Mouse (Mus musculus): ENCODE measurements around the gene Rnf169. TPM values are rescaled to one million over a fixed set of nuclear protein-coding genes. Genes with fewer than 3 reads are reported as not detected.
A peak's percentile ranks its signal among the peaks of the same experiment; 100 is the strongest.

Rnf169 gene
- polyA plus RNA-seq, 1 experiment from 2014 or later, result 4.3 TPM

DNA sequence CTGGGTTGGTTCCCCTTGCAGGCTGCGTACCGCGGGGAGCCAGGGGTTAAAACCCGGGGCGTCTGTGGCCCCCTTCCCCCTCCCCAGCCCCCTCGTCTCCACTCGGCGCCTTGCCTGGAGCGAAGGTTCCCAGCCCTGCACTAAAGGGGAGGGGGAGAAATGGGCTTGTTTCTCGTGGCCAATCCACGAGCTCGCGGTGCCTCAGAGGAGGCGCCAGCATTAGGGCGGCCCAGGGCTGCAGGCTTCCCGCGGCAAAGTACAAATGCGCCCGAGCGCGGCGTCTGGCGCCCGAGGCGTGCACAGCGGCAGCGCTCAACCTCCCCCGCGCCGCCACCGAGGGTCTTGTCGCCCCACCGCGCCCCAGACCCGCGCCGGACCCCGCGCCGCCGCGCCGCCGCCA lies 25.5 kb upstream of the Rnf169 start, which contains the start of gene Chrdl2:
Gene Chrdl2, plus strand, starts transcription at position 383 of the 400 bp plus-strand sequence.
- peak; percentile 54 for ATAC-seq (ENCODE audit: insufficient number of reproducible peaks, low FRiP score)
- no peak within 1 kb of the TSS for H3K27ac ChIP-seq (ENCODE audit: poor library complexity, severe bottlenecking)
- peaks cover 12% of the 10 kb centered on the region for H3K4me1 ChIP-seq (replicated peaks)
- H3K9me3 ChIP-seq (replicated peaks), result no peaks in the 10 kb centered on the region
- H3K4me2 ChIP-seq, result peak within 1 kb of the TSS; percentile 97
- no peaks in the 10 kb centered on the region for H3K36me3 ChIP-seq
- H3K4me3 ChIP-seq, result peak within 1 kb of the TSS; percentile 56
- peak within 1 kb of the TSS; percentile 57 for H3K9ac ChIP-seq
- under 1% methylated on average over 41 of the region's 44 CpGs for WGBS
- H3K27me3 ChIP-seq (replicated peaks), result peaks cover 77% of the 10 kb centered on the region

DNA sequence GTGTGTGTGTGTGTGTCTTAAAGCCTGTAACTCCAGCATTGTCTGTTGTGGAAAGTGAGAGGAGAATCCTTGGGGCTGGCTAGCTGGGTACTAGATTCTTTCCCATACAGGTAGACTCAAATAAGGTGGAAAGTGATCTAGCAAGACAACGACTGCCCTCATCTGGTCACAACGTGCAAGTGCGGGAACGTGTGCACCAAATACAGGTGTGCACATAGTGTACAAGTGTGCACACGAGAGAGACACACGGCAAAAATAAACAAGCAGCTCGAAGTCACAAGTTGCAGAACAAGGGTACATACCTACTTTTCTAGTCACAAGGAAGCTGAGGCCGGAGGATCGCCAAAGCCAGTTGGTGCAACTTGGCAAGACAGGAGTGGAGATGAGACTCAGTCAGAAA lies 23.5 kb upstream of the Rnf169 start:
- Histone ChIP-seq H3K4me1 (replicated peaks) (peaks cover 12% of the 10 kb centered on the region), H3K27ac (ENCODE audit: poor library complexity, severe bottlenecking) (no peak overlapping the region), H3K36me3 (no peaks in the 10 kb centered on the region), H3K4me2 (no peak overlapping the region), H3K9ac (no peak overlapping the region), H3K27me3 (replicated peaks) (peaks cover 68% of the 10 kb centered on the region), H3K4me3 (no peak overlapping the region), H3K9me3 (replicated peaks) (no peaks in the 10 kb centered on the region)
- ATAC-seq (ENCODE audit: insufficient number of reproducible peaks, low FRiP score), result no peak
- WGBS, result 47% methylated on average over 9 of the region's 9 CpGs

DNA sequence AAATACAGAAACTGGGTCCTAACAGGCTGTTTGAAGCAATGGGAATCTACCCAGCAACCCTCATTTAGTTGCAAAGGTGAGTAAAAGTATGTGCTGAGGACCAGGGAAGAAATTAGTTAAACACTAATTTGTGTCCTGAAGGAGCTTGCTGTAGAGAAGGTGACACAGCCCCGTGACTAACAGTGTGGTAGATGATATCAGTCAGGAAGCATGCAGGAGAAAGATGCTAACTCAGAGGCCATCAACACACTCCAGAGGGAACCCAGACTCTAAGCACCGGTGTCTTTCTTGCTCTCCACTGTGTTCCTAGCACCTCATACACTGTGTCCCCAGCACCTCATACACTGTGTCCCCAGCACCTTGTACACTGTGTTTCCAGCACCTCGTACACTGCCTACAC lies 18.4 kb upstream of the Rnf169 start:
- Histone ChIP-seq H3K4me3 (no peak overlapping the region), H3K27ac (ENCODE audit: poor library complexity, severe bottlenecking) (no peak overlapping the region), H3K36me3 (no peaks in the 10 kb centered on the region), H3K9me3 (replicated peaks) (no peaks in the 10 kb centered on the region), H3K9ac (no peak overlapping the region), H3K4me1 (replicated peaks) (no peaks in the 10 kb centered on the region), H3K4me2 (no peak overlapping the region), H3K27me3 (replicated peaks) (peaks cover 17% of the 10 kb centered on the region)
- WGBS, result 64% methylated on average over 3 of the region's 3 CpGs
- no peak for ATAC-seq (ENCODE audit: insufficient number of reproducible peaks, low FRiP score)

GRCm38 (mm10) chr7:99995186-99995585 lies 14.9 kb upstream of the Rnf169 start:
- no peak overlapping the region for H3K4me2 ChIP-seq
- H3K4me1 ChIP-seq (replicated peaks), result no peaks in the 10 kb centered on the region
- H3K4me3 ChIP-seq, result no peak overlapping the region
- H3K36me3 ChIP-seq, result no peaks in the 10 kb centered on the region
- no peaks in the 10 kb centered on the region for H3K27me3 ChIP-seq (replicated peaks)
- no peaks in the 10 kb centered on the region for H3K9me3 ChIP-seq (replicated peaks)
- WGBS, result 58% methylated on average over 7 of the region's 7 CpGs
- ATAC-seq (ENCODE audit: insufficient number of reproducible peaks, low FRiP score), result no peak
- H3K27ac ChIP-seq (ENCODE audit: poor library complexity, severe bottlenecking), result no peak overlapping the region
- H3K9ac ChIP-seq, result no peak overlapping the region

DNA sequence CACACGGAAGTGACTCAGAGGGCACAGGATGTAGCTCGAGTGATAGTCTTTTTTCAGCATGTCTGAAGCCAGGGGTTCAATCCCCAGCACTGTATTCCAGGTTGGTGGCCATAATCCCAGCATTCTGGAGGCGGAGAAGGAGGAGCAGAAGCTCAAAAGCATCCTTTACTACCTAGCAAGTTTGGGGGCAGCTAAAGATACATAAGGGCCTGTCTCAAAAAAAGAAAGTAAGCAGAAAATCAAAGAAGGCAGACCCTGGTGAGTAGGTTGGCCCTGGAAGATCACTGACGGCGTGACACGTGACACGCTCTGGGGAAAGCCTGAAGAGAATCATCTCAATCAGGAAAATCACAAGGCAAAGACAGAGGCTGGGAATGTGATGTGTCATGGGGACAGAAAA lies 12.9 kb upstream of the Rnf169 start:
- no peak overlapping the region for H3K4me2 ChIP-seq
- H3K27ac ChIP-seq (ENCODE audit: poor library complexity, severe bottlenecking), result no peak overlapping the region
- H3K9ac ChIP-seq, result no peak overlapping the region
- no peak overlapping the region for H3K4me3 ChIP-seq
- H3K9me3 ChIP-seq (replicated peaks), result no peaks in the 10 kb centered on the region
- ATAC-seq (ENCODE audit: insufficient number of reproducible peaks, low FRiP score), result no peak
- WGBS, result 81% methylated on average over 7 of the region's 7 CpGs
- H3K27me3 ChIP-seq (replicated peaks), result no peaks in the 10 kb centered on the region
- H3K4me1 ChIP-seq (replicated peaks), result 0 out of 2 replicates have a peak, but pooled peaks cover 2% of the 10 kb centered on the region
- no peaks in the 10 kb centered on the region for H3K36me3 ChIP-seq

DNA sequence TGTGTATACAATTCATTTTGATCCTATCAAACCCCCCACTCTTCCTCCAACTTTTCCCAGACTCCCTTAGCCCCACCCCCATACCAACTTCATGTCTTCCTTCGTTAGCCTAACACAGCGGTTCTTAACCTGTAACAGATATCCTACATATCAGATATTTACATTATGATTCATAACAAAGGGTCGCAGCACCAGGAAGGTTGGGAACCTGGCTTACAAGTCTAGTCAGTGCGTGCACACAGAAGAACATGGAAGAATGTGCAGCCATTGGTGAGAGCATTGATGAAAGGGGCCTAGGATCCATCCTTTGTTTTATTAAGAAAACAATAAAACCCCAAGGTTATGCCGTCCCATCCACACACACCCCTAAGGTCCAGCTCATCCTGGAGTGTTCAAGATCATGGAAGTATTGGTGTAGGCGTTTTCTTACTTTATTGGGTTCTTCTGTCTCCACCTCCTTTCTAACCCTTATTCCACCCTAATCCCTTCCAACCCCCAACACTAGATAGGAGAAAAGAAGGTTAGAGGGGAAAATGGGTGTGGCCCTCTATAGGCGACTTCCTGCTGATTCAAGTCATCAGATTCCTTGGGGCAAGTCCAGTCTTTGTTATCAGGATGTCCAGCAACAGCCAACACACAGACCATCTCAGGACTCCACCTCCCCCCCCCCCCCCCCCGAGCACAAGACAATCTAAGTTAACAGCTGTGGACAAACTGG lies 10.9 kb upstream of the Rnf169 start:
- Histone ChIP-seq H3K4me3 (no peak overlapping the region), H3K9me3 (replicated peaks) (no peaks in the 10 kb centered on the region), H3K27me3 (replicated peaks) (0 out of 2 replicates have a peak, but pooled peaks cover 3% of the 10 kb centered on the region), H3K36me3 (no peaks in the 10 kb centered on the region), H3K4me1 (replicated peaks) (0 out of 2 replicates have a peak, but pooled peaks cover 2% of the 10 kb centered on the region), H3K27ac (ENCODE audit: poor library complexity, severe bottlenecking) (no peak overlapping the region), H3K9ac (no peak overlapping the region), H3K4me2 (no peak overlapping the region)
- WGBS, result 72% methylated on average over 8 of the region's 8 CpGs
- ATAC-seq (ENCODE audit: insufficient number of reproducible peaks, low FRiP score), result no peak

GRCm38 (mm10) chr7:99989844-99990760 lies 9.9 kb upstream of the Rnf169 start:
- Histone ChIP-seq H3K9ac (no peak overlapping the region), H3K27ac (ENCODE audit: poor library complexity, severe bottlenecking) (no peak overlapping the region), H3K27me3 (replicated peaks) (0 out of 2 replicates have a peak, but pooled peaks cover 3% of the 10 kb centered on the region), H3K4me3 (no peak overlapping the region), H3K9me3 (replicated peaks) (no peaks in the 10 kb centered on the region), H3K4me2 (0 out of 2 replicates have a peak overlapping the region, but pooled peaks have one; percentile 6), H3K36me3 (no peaks in the 10 kb centered on the region), H3K4me1 (replicated peaks) (0 out of 2 replicates have a peak, but pooled peaks cover 2% of the 10 kb centered on the region)
- 63% methylated on average over 15 of the region's 15 CpGs for WGBS
- no peak for ATAC-seq (ENCODE audit: insufficient number of reproducible peaks, low FRiP score)

DNA sequence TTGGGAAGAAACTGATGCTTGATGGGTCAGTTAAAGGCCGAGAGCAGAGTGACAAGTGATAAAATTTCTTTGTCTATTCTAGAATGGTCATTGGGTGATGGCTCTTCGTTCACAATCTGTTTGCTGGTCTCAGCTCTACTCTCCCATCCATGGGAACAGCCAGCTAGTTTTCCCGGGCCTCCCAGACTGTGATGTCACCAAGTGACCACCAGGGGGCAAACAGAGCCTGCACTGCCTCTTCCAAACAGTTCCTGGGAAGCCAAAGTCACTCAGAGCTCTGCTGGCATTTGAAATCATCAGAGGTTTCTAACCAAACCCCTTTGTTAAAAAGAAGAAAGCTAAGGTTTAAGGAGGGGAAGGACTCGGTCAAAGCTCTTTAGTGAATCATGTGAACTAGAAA lies 8.5 kb upstream of the Rnf169 start:
- Histone ChIP-seq H3K9ac (no peak overlapping the region), H3K27me3 (replicated peaks) (0 out of 2 replicates have a peak, but pooled peaks cover 3% of the 10 kb centered on the region), H3K9me3 (replicated peaks) (no peaks in the 10 kb centered on the region), H3K4me3 (no peak overlapping the region), H3K36me3 (no peaks in the 10 kb centered on the region), H3K4me1 (replicated peaks) (0 out of 2 replicates have a peak, but pooled peaks cover 2% of the 10 kb centered on the region), H3K27ac (ENCODE audit: poor library complexity, severe bottlenecking) (no peak overlapping the region), H3K4me2 (no peak overlapping the region)
- WGBS, result 5% methylated on average over 4 of the region's 4 CpGs
- no peak for ATAC-seq (ENCODE audit: insufficient number of reproducible peaks, low FRiP score)

DNA sequence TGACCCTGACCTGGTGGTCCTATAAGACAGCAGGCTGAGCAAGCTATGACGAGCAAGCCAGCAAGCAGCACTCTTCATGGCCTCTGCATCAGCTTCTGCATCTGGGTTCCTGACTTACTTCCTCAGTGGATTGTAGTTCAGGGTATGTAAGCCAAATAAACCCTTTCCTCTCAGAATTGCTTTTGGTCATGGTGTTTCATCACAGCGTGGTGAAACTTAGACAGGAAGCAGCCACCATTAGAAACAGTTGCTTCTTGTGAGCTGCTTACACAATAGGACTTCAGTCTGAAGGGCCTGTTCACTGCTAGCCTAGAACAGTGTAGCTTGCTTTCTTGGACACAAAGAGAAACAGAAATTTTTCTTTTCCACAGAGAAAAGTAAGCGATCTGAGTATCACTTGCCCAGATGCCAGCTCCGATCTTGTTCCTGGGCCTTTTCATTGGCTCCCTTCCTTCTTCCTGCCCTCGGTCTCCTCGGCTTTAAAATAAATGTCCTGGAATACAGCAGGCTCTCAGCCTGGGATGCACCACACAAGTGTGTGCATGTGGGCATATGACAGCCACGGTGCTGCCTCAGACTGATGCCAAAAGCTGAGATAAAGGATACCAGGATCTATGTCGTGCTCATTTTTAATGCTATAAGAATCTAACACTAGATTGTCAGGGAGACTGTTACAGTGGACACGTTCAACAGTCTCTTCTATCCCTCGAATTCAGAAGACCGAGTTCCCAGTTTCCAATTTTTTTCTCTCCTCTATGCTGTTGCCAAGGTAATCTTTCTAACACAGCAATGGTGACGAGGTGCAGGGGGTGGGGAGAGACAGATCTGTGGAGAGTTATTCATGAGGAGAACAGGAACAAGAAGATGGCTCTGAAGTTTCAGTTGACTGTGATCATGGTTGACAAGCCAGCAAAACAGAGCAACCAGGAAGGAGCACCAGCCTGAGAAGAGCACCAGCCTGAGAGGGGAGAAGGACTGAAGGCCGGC lies 2.3 kb upstream of the Rnf169 start:
- H3K27me3 ChIP-seq (replicated peaks), result 0 out of 2 replicates have a peak, but pooled peaks cover 3% of the 10 kb centered on the region
- ATAC-seq (ENCODE audit: insufficient number of reproducible peaks, low FRiP score), result no peak
- 79% methylated on average over 13 of the region's 13 CpGs for WGBS
- no peak overlapping the region for H3K4me3 ChIP-seq
- no peak overlapping the region for H3K27ac ChIP-seq (ENCODE audit: poor library complexity, severe bottlenecking)
- peaks cover 9% of the 10 kb centered on the region for H3K4me1 ChIP-seq (replicated peaks)
- no peaks in the 10 kb centered on the region for H3K9me3 ChIP-seq (replicated peaks)
- H3K36me3 ChIP-seq, result no peaks in the 10 kb centered on the region
- H3K4me2 ChIP-seq, result no peak overlapping the region
- no peak overlapping the region for H3K9ac ChIP-seq

- no peak overlapping the region for H3K27ac ChIP-seq (ENCODE audit: poor library complexity, severe bottlenecking)
- no peak overlapping the region for H3K4me2 ChIP-seq
Observed at GRCm38 (mm10) chr7:99981311-99981710, 1.1 kb upstream of the Rnf169 start.

More at GRCm38 (mm10) chr7:99981311-99981710, 1.1 kb upstream of the Rnf169 start:
- Histone ChIP-seq H3K4me3 (no peak overlapping the region), H3K9ac (no peak overlapping the region), H3K9me3 (replicated peaks) (no peaks in the 10 kb centered on the region; the same call in 1 of the 2 replicates), H3K27me3 (replicated peaks) (no peaks in the 10 kb centered on the region), H3K4me1 (replicated peaks) (peaks cover 10% of the 10 kb centered on the region), H3K36me3 (no peaks in the 10 kb centered on the region)
- ATAC-seq (ENCODE audit: insufficient number of reproducible peaks, low FRiP score), result no peak
- 15% methylated on average over 2 of the region's 2 CpGs for WGBS
